Mouse (Mus musculus): Measurements from ENCODE around the gene Pgam5. TPM values are rescaled to one million over a fixed set of nuclear protein-coding genes. Genes with fewer than 3 reads are reported as not detected.

Gene Pgam5
- polyA plus RNA-seq, 1 experiment: 8.6 TPM

DNA sequence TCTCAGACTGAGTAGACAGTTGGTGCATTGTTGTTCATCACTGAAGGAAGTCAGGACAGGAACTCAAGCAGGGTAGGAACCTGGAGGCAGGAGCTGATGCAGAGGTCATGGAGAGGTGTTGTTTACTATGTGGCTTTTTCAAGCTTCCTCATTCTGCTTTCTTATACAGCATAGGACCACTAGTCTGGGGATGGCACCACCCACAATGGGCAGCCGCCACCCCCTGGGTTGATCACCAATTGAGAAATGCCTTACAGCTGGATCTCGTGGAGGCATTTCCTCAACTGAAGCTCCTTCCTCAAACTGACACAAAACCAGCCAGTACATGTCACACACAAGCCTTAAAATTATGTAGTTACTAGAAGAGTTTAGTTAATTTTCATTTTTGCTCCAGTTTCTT, 58.4 kb downstream of the Pgam5 start:
- WGBS: 81% methylated on average over 2 of the region's 2 CpGs
- Histone ChIP-seq H3K27me3 (ENCODE audit: control insufficient read depth, insufficient read depth, low read length) (no peaks in the 10 kb centered on the region), H3K36me3 (ENCODE audit: control insufficient read depth, insufficient read depth, low read length) (peaks cover 80% of the 10 kb centered on the region), H3K4me3 (ENCODE audit: low read depth, low read length) (no peak overlapping the region), H3K27ac (ENCODE audit: insufficient read depth, low read depth, low read length) (no peak overlapping the region), H3K4me1 (ENCODE audit: control insufficient read depth, insufficient read depth, insufficient read length, low read length) (no peaks in the 10 kb centered on the region)
- TF ChIP-seq CTCF (IDR thresholded peaks at IDR 0.05; ENCODE audit: extremely low read depth, insufficient read length, insufficient replicate concordance, low read depth, low read length) (no peak), POLR2A (IDR thresholded peaks at IDR 0.05; ENCODE audit: low read depth, low read length) (no peak)

Other genes with a start within 250 kb of the Pgam5 start
- not detected in 2 replicates for gene Gm17655, start 197.4 kb downstream of the Pgam5 start, polyA plus RNA-seq (2012; rRNA removed)
- gene Gm35315, start 175.5 kb downstream of the Pgam5 start, polyA plus RNA-seq (2012; rRNA removed): 0.05 TPM in 1 of 2 replicates, not detected in the other
- gene Plcxd1, start 169.9 kb downstream of the Pgam5 start, polyA plus RNA-seq (2012; rRNA removed): 0.28 and 0.86 TPM in 2 replicates
- 53.2 and 101 TPM in 2 replicates for gene Gtpbp6, start 161.7 kb downstream of the Pgam5 start, polyA plus RNA-seq (2012; rRNA removed)
- gene Zfp605, start 159.8 kb downstream of the Pgam5 start, polyA plus RNA-seq (2012; rRNA removed): 0.04 and 0.10 TPM in 2 replicates
- gene Chfr, start 134.1 kb downstream of the Pgam5 start, polyA plus RNA-seq (2012; rRNA removed): 24.6 and 65.1 TPM in 2 replicates
- 4.1 and 6.7 TPM in 2 replicates for gene Golga3, start 93.2 kb downstream of the Pgam5 start, polyA plus RNA-seq (2012; rRNA removed)
- 2.8 and 4.6 TPM in 2 replicates for gene Ankle2, start 38.9 kb downstream of the Pgam5 start, polyA plus RNA-seq (2012; rRNA removed)
- gene Pxmp2, start 16.3 kb upstream of the Pgam5 start, polyA plus RNA-seq (2012; rRNA removed): 2.5 and 7.1 TPM in 2 replicates
- 3.4 and 5.7 TPM in 2 replicates for gene Pole, start 16.4 kb upstream of the Pgam5 start, polyA plus RNA-seq (2012; rRNA removed)
- gene P2rx2, start 73.3 kb upstream of the Pgam5 start, polyA plus RNA-seq (2012; rRNA removed): 1.2 and 2.3 TPM in 2 replicates
- not detected in 2 replicates for gene Lrcol1, start 74.8 kb upstream of the Pgam5 start, polyA plus RNA-seq (2012; rRNA removed)
- 89.3 and 150 TPM in 2 replicates for gene Fbrsl1, start 178.6 kb upstream of the Pgam5 start, polyA plus RNA-seq (2012; rRNA removed)

Data from small intestine, adult 2 months (tissue).